Mouse (Mus musculus): ENCODE data around the gene Gins1. TPM values are rescaled to one million over a fixed set of nuclear protein-coding genes. Genes with fewer than 3 reads are reported as not detected.
A peak's percentile ranks its signal among the peaks of the same experiment; 100 is the strongest.
"Not testable (repeated sequence)": the region's sequence is repeated elsewhere in the genome, so short reads cannot be mapped to it uniquely, and the experiment has no call there.

Gins1 gene
- total RNA-seq, 2 experiments from 2014 or later = 2.3 to 3.0 TPM

DNA sequence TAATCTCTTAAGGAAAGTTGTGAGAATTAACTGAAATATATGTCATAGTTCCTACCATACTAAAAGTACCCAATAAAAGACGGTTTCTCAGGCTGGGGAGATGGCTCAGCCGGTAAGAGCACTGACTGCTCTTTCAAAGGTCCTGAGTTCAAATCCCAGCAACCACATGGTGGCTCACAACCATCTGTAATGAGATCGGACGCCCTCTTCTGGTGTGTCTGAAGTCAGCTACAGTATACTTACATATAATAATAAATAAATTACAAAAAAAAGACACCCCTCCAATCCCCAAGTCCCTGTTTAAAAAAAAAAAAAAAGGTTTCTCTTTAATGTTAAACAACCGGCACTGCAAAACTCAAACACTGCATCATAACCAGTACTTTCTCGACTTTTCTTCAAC, 3.7 kb downstream of the Gins1 start:
- intact Hi-C loops (cut with DNase I) = loop anchor here (5.0 kb wide), 1 partner anchor 302 kb away; the partner anchor contains the start of gene Apmap
- DNase-seq (ENCODE audit: low spot score) = not testable (repeated sequence)

- intact Hi-C loops (cut with DNase I) = loop anchor here (5.0 kb wide), 1 partner anchor 302 kb away; the partner anchor contains the start of gene Apmap
- peak; percentile 87 for DNase-seq (ENCODE audit: low spot score)
Measured at GRCm38 (mm10) chr2:150909429-150910039, 4.3 kb downstream of the Gins1 start.

DNA sequence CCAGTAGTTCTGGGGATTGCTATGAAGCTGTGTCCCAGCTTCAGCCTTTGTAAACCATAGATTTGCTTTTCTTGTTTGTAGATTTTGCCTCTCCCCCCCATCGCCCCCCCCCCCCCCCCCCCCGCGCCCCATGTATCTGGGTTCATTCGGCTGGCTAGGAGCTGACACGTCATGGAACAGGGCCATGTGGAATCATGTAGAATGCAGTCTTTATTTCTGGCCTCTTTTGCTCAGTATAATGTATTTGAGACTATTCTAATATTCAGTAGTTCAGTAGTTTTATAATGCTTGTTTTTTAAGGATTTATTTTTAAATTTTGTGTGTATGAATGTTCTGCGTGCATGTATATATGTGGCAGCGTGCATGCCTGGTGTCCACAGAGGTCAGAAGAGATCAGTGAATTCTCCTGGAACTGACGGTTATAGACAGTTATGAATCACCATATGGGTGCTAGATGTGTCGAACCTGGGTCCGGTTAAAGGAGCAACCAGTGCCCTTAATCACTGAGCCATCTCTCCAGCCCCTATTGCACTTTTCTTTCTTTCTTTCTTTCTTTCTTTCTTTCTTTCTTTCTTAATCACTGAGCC, 5.2 kb downstream of the Gins1 start:
- DNase-seq (ENCODE audit: low spot score) = no peak
- intact Hi-C loops (cut with DNase I) = no loop called here

DNA sequence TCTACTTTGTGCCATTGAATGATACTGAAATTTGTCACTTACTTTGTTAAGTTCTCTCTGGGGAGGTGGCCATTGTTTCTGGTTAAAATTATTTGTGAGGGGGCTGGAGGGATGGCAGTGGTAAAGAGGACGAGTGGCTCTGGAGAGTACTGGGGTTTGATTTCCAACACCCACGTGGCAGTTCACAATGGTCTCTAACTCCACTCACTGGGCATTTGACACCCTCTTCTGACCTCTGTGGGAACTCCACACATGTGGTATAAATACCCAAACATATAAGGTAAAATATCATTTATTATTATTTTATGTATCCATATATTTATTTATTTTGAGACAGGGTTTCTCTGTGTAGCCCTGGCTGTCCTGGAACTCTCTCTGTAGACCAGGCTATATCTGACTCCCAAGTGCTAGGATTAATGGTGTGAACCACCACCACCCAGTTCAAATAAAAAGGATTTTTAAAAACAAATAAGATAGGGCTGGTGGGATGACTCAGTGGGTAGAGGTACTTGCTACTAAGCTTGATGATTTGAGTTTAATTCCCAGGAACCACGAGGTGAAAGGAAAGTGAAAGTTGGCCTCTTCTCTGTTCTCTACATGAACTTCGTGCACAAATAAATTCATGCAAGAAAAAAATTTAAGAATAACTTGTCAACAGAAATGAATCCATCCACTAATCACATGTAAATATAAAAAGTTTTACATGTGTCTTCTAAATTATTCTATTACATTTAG, 9.7 kb downstream of the Gins1 start:
- intact Hi-C loops (cut with DNase I) = no loop called here
- DNase-seq (ENCODE audit: low spot score) = no peak

DNA sequence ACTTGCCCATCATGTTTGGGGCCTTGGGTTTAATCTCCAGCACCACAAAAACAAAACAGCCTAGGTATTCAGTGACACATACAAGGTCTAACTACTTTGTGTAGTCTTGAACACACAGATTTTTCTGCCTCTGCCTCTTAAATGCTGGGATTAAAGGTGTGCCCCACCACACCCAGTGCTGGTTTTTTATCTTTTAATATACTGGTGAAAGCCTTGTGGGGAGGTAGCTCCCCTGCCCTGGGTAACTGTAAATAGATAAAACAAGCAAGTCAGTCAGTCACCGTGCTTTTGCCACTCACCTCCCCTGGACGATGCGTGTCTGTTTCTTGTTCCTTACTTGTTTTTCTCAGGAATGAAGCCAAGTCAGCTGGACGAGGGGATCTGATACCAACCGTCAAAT, 10.6 kb downstream of the Gins1 start:
- intact Hi-C loops (cut with DNase I) = no loop called here
- no peak for DNase-seq (ENCODE audit: low spot score)

GRCm38 (mm10) chr2:150918720-150919119, 13.5 kb downstream of the Gins1 start:
- intact Hi-C loops (cut with DNase I) = no loop called here
- DNase-seq (ENCODE audit: low spot score) = no peak

DNA sequence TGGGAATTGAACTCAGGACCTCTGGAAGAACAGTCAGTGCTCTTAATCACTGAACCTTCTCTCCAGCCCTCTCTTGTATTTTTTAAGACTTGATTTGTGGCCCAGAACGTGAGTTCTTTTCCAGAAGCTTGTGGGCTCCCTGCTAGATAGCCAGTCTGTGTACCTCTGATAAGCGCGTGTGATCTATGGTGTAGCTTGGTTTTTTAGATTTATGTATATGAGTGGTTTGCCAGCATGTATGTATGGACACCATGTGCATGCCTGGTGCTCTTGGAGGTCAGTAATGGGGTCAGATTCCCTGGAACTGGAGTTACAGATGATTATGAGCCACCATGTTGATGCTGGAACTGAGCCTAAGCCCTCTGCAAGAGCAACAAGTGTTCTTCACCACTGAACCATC, 15.3 kb downstream of the Gins1 start:
- DNase-seq (ENCODE audit: low spot score) = no peak
- intact Hi-C loops (cut with DNase I) = no loop called here

DNA sequence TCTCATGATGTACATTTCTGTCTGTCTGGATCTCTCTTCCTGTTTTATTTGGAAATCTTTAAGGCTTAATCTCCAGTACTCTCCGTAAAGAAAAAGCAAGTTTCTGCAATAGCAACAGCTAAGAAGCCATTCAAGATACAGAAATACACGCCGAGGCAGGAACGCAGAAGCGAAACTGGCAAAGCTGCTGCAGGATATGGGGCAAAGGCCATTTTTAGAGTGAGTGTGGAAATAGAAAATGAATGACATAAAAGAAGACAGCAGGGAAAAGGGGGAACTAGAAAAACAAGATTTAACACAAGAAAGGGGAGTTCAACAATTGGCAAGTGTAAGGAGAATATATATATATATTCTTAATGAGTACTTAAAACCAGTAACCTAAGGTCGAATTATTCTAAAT, 16.5 kb downstream of the Gins1 start:
- DNase-seq (ENCODE audit: low spot score) = no peak
- intact Hi-C loops (cut with DNase I) = no loop called here

GRCm38 (mm10) chr2:150922165-150922564, 17.0 kb downstream of the Gins1 start:
- intact Hi-C loops (cut with DNase I) = no loop called here
- no peak for DNase-seq (ENCODE audit: low spot score)

GRCm38 (mm10) chr2:150923026-150923425, 17.8 kb downstream of the Gins1 start:
- DNase-seq (ENCODE audit: low spot score) = no peak
- intact Hi-C loops (cut with DNase I) = no loop called here

DNA sequence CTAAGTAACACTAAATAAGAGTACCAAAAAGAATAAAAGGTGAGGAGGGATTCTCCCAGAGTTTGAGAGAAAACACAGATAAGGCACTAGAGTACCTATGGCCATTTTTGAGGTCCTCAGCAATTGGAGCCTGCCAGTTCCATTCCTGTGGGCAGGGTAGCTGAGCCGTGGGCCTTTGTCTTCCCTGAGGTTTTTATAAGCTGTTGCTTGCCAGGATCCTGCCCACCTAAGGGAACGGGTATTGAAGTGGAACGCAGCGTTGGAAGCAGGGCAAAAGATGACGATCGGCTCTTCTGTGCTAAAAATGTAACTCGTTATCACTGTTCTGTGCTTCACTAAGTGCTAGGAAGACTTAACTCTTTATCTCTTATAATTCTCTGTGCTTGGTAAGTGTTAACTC, 18.3 kb downstream of the Gins1 start:
- DNase-seq (ENCODE audit: low spot score) = no peak
- intact Hi-C loops (cut with DNase I) = no loop called here

DNA sequence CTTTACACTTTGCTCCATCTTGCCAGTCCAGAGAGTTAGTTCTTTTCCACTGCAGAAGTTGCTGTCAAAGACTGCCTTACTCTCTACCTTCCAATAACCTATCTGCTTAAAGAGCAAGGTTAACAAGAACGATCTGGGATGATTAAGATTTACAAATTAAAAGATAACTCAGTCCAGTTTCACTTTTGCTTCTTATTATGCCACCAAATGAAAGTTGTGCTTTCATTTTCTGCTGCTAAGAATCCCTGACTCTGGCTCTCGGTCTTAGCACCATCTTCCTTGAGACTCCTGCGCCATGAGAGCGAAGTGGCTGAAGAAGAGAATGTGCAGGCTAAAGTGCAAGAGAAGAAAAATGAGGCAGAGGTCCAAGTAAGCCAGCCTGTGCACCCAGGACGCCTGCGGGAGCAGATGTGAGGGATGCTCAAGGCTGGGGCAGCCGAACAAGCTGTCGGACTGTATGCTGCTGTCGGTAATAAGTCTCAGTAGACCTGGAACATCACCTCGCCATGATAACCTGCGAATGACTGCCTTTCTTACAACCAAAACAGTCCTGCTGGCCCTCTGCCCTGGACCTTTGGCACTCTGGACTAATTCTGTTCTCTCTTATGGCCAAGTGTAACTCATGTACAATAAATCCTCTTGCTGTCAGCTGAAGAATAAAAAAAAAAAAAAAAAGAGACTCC, 22.0 kb downstream of the Gins1 start:
- no peak for DNase-seq (ENCODE audit: low spot score)
- intact Hi-C loops (cut with DNase I) = no loop called here

GRCm38 (mm10) chr2:150929156-150929555, 24.0 kb downstream of the Gins1 start:
- intact Hi-C loops (cut with DNase I) = no loop called here
- DNase-seq (ENCODE audit: low spot score) = no peak

DNA sequence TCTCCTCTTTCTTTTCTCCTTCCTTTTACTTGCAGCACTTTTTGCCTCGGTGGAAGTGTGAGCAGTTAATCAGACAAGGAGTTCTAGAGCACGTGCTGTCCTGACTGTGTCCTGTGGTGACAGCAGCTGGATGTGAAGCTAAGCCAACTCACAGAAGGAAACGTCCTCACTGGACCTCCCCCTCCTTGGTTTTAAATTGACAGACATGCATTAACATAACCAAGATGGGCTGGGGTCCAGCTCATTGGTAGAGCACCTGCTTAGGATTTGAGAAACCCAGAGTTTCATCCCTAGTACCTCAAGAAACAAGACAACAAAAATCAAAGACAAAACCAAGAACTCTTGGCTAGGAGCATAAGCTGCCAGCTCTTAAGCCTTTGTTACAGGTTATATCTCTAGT, 25.6 kb downstream of the Gins1 start:
- intact Hi-C loops (cut with DNase I) = no loop called here
- no peak for DNase-seq (ENCODE audit: low spot score)

DNA sequence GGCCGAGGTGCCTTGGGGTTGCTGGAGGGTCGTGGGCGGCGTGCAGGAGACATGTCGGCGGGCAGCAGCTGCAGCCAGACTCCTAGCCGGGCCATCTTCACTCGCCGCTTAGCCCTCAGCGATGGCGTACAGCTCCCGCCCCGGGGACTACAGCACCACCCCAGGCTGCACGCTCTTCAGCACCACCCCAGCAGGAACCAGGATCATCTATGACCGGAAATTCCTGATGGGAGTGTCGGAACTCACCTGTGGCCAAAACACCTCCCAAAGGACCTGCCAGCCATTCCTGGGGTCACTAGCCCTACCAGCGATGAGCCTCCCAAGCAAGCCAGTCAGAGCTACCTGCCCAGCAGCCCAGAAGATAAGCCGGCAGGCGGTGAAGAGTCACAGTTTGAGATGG, 28.3 kb downstream of the Gins1 start:
- intact Hi-C loops (cut with DNase I) = no loop called here
- DNase-seq (ENCODE audit: low spot score) = no peak

DNA sequence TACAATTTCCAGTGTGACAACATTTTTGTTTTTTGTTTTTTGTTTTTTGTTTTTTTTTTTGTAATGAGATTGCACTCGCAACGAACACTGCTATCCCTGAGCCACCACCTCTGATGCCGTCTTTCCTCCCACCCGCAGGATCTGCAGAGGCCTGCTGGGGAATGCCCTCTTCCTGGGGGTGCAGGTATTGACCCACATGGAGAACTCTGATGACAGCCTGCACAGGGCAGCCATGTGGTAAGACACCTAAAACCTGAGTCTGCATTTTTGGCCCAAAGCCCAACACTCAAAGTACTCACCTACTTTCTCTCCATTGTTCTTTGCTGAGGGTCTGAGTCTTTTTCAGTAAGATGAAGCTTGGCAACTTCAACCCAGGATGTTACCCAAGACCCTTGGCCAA, 29.5 kb downstream of the Gins1 start:
- intact Hi-C loops (cut with DNase I) = no loop called here
- DNase-seq (ENCODE audit: low spot score) = no peak

DNA sequence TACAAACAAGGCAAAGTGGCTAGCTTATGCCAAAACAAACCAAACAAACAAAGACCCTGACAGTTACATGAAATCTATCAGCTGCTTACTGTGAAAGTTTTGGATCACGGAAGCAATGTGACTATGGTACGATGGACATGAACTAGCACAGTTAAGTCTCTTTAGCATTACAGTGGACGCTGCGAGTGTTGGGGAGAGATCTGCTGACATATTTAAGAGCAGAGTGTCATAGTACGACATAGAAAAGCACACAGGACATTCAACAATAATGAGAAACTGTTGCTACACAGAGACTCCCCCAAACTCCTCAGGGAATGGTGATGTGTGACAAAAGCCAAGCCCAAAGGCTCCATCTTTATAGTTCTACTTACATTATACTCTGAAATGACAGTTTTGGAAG, 38.8 kb downstream of the Gins1 start:
- no peak for DNase-seq (ENCODE audit: low spot score)
- intact Hi-C loops (cut with DNase I) = no loop called here

DNA sequence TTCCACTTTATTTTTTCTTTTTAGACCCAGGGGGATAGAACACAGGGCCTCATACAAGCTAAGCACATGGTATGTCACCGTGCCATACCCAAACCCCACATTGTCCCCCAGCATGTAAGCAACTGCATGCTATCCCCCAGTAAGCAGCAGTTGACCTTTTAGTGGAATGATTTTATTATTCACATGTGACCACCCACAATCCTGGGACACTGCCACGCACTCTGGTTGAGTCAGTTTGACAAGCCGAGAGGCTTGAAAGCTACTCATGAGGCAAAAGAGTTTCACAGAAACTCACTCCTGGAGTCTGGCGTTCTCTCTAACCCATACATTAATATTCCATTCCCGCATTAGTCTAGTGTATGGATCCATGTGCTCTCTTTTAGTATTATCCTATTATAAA, 42.1 kb downstream of the Gins1 start:
- intact Hi-C loops (cut with DNase I); DNase-seq (ENCODE audit: low spot score): not testable (repeated sequence)

DNA sequence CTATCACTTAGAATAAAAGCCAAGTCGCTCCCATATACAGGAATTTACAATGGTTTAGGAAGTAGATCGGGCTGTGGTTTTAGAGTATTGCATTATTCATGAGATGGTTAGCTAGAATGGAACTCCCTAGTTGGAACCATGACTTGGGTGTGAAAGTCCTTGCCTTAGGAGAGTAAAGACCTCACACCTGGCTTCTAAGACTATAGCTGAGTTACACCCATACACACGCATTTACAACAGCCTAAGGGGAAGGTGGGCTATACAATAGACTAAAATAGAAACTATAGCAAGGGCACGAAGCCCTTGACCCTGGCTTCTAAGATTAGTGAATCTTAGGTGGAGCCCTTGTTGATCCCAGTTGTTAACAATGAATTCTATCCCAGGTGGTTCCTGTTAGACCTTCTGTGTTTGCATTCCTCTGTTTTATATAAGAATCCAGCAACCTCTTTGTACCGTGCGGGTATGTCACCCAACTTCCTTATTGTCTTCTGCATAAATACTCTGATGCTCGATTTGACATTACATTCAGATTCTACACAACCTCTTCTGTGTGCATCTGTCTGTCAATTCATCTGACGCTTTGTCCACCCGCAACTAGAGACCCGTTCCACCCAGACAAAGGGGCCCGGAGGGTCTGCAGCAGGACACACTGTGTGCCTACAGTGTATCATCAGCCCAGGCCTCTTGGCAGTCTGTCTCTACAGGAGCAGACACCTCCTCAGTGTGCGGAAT, 42.8 kb downstream of the Gins1 start:
- DNase-seq (ENCODE audit: low spot score); intact Hi-C loops (cut with DNase I): not testable (repeated sequence)

- DNase-seq (ENCODE audit: low spot score) = no peak
- intact Hi-C loops (cut with DNase I) = no loop called here
Measured at GRCm38 (mm10) chr2:150948786-150949185, 43.6 kb downstream of the Gins1 start.

Data from heart, postnatal 25 days (tissue).